Comparison of ENCODE assay signal across 24 mouse cellular contexts in genomic region chr17:74888836-74889534, GRCm38 (mm10).
DNase-seq lines count a peak whose midpoint lies in the region; ATAC-seq lines count a peak whose summit lies in the region.
"Had no signal": no experiment of that assay in that cellular context is flagged by ENCODE, and none has a peak within 500 bp of the region (broad histone marks: within the 10 kb centered on the region; RNA-seq: fewer than 3 reads in every experiment).

No protein-coding gene starts in this region.

- H3K27me3 ChIP-seq in embryonic facial prominence, embryonic 10.5 days (replicated peaks; ENCODE audit: low read depth, poor library complexity, severe bottlenecking): no peaks in the 10 kb centered on the region
- peaks cover 3% of the 10 kb centered on the region; the same call in 1 of the 2 replicates for H3K27me3 ChIP-seq in limb, embryonic 12.5 days
- H3K27me3 ChIP-seq: embryonic facial prominence, embryonic 13.5 days; forebrain, embryonic 15.5 days; heart, embryonic 15.5 days; liver, embryonic 13.5 days had no signal

- H3K36me3 ChIP-seq in embryonic facial prominence, embryonic 10.5 days (replicated peaks): no peaks in the 10 kb centered on the region
- no peaks in the 10 kb centered on the region for H3K36me3 ChIP-seq in limb, embryonic 12.5 days
- H3K36me3 ChIP-seq: embryonic facial prominence, embryonic 13.5 days; forebrain, embryonic 15.5 days; heart, embryonic 15.5 days; liver, embryonic 13.5 days had no signal

- no peak overlapping the region for H3K4me3 ChIP-seq in embryonic facial prominence, embryonic 10.5 days
- H3K4me3 ChIP-seq in limb, embryonic 12.5 days (replicated peaks): no peak overlapping the region
- H3K4me3 ChIP-seq: embryonic facial prominence, embryonic 13.5 days; forebrain, embryonic 15.5 days; heart, adult 2 months; heart, embryonic 15.5 days; liver, embryonic 13.5 days; megakaryocyte, embryonic 14.5 days had no signal

- peak overlapping the region; percentile 20 for H3K4me2 ChIP-seq in limb, embryonic 12.5 days
- H3K4me2 ChIP-seq: embryonic facial prominence, embryonic 13.5 days; forebrain, embryonic 15.5 days; heart, embryonic 15.5 days; hindbrain, embryonic 14.5 days; liver, embryonic 13.5 days had no signal

- WGBS in embryonic facial prominence, embryonic 10.5 days: 62% methylated on average over 11 of the region's 11 CpGs
- WGBS in limb, embryonic 12.5 days: 24% methylated on average over 11 of the region's 11 CpGs

- intact Hi-C loops in left cerebral cortex, postnatal 4 days (cut with DNase I): no loop called here
- intact Hi-C loops in left cerebral cortex, postnatal 36 days (cut with DNase I): no loop called here

- DNase-seq in embryo, embryonic 11 days: peak; percentile 22
- DNase-seq in embryo, embryonic 10.5 days (ENCODE audit: low spot score): no peak
- DNase-seq in left cerebral cortex, postnatal 4 days: peak; percentile 20
- DNase-seq in left cerebral cortex, postnatal 36 days (ENCODE audit: low spot score in 2 of 2): no peak
- DNase-seq in embryonic facial prominence, embryonic 10.5 days (ENCODE audit: low spot score): peak; percentile 31
- DNase-seq in layer of hippocampus, postnatal 36 days: no peak
- DNase-seq in adrenal gland, postnatal 36 days: no peak
- DNase-seq: cerebellum, adult 11 months; cerebellum, adult 9-11 months; gastrocnemius, postnatal 25 days; heart, adult 2 months; heart, postnatal 4 days; kidney, adult 8-10 months; liver, embryonic 13.5 days; lung, adult 2 months; lung, postnatal 36 days had no signal

- ATAC-seq in limb, embryonic 12.5 days (ENCODE audit: insufficient number of reproducible peaks, insufficient read depth, low FRiP score, low TSS enrichment, low read depth): peak; percentile 90
- ATAC-seq: forebrain, embryonic 15.5 days; inflammation-experienced regulatory T-cells, adult 6 months; midbrain, embryonic 16.5 days had no signal

- peaks cover 15% of the 10 kb centered on the region for H3K4me1 ChIP-seq in embryonic facial prominence, embryonic 10.5 days
- H3K4me1 ChIP-seq in limb, embryonic 12.5 days (replicated peaks): peaks cover 31% of the 10 kb centered on the region
- H3K4me1 ChIP-seq: forebrain, embryonic 15.5 days; heart, embryonic 15.5 days; liver, embryonic 13.5 days had no signal

- H3K27ac ChIP-seq in embryonic facial prominence, embryonic 10.5 days (replicated peaks): peak overlapping the region; percentile 3; the same call in 1 of the 2 replicates
- H3K27ac ChIP-seq in limb, embryonic 12.5 days: peak overlapping the region; percentile 69
- H3K27ac ChIP-seq: embryonic facial prominence, embryonic 13.5 days; forebrain, embryonic 15.5 days; heart, adult 2 months; heart, embryonic 15.5 days; hindbrain, embryonic 14.5 days; liver, embryonic 13.5 days had no signal

- no peak overlapping the region for H3K9ac ChIP-seq in limb, embryonic 12.5 days (replicated peaks)
- H3K9ac ChIP-seq: embryonic facial prominence, embryonic 13.5 days; forebrain, embryonic 15.5 days; heart, embryonic 15.5 days; hindbrain, embryonic 14.5 days; liver, embryonic 13.5 days had no signal

- H3K9me3 ChIP-seq in embryonic facial prominence, embryonic 10.5 days: no peaks in the 10 kb centered on the region
- no peaks in the 10 kb centered on the region for H3K9me3 ChIP-seq in limb, embryonic 12.5 days
- H3K9me3 ChIP-seq: embryonic facial prominence, embryonic 13.5 days; forebrain, embryonic 15.5 days; heart, embryonic 15.5 days; liver, embryonic 13.5 days had no signal

Comparison
In these comparisons a context has a peak if more than half of its experiments do, and no peak if none do; other contexts are left out.
1. DNase-seq: peak in embryo, embryonic 11 days (single experiment), left cerebral cortex, postnatal 4 days (single experiment) and embryonic facial prominence, embryonic 10.5 days (single experiment); none in embryo, embryonic 10.5 days (single experiment), left cerebral cortex, postnatal 36 days (0 of 2), layer of hippocampus, postnatal 36 days (0 of 2) and adrenal gland, postnatal 36 days (0 of 2).